Mouse (Mus musculus) adrenal gland, postnatal 10 days (tissue): Measurements from ENCODE around the gene Ccdc157. TPM values are rescaled to one million over a fixed set of nuclear protein-coding genes. Genes with fewer than 3 reads are reported as not detected.
A peak's percentile ranks its signal among the peaks of the same experiment; 100 is the strongest.

Source experiments
- DNase-seq: peaks from one replicate; pipeline ENCODE4 v3.0.0; 2021; ENCODE audit warnings: mixed read lengths
- total RNA-seq, 2 experiments: library from RNA; stranded (reverse); gene quantifications; 2 replicates each; pipeline ENCODE4 v1.2.3; 2021

Ccdc157 gene
- total RNA-seq, 2 experiments from 2014 or later, result 8.7 to 9.0 TPM

DNA sequence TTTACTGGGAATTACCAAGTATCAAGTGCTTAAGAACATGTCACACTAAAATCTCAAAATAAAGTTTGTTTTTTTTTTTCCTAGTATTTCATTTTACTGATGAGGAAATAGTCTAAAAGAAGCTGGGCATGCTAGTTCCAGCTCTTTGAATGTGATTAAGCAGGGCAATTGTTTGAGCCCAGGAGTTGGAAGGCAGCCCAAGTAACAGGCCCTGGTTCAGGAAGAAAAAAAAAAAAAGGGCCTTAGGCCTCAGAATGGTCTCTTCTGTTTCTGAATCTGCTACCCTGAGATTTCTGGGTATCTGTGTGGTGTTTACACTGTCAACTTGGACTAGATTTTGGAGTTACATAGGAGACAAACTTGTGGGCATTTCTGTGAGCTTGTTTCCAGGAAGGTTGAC is 23.4 kb upstream of the Ccdc157 start:
- DNase-seq, result no peak

GRCm38 (mm10) chr11:4182061-4182460 is 22.0 kb upstream of the Ccdc157 start:
- no peak for DNase-seq

DNA sequence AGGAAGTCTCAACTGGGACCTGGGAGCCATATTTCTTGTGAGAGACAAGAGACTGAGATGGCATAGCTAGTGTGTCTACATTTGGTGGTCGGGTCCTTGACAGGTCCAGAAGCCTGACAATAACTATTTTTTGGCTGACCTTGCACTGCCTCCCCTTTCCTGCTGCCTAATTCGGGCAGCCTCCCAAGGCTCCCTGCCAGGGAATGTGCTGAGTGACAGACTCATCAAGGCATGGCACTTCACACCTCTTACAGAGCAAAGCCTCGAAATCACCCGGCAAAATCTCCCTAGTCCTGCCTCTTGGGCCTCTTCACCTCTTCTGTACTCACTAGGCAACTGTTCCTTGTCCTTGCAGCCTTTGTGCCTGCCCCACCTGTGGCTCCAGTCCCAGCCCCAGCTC is 17.6 kb upstream of the Ccdc157 start:
- no peak for DNase-seq

GRCm38 (mm10) chr11:4174586-4174985 is 14.5 kb upstream of the Ccdc157 start:
- peak; percentile 82 for DNase-seq

DNA sequence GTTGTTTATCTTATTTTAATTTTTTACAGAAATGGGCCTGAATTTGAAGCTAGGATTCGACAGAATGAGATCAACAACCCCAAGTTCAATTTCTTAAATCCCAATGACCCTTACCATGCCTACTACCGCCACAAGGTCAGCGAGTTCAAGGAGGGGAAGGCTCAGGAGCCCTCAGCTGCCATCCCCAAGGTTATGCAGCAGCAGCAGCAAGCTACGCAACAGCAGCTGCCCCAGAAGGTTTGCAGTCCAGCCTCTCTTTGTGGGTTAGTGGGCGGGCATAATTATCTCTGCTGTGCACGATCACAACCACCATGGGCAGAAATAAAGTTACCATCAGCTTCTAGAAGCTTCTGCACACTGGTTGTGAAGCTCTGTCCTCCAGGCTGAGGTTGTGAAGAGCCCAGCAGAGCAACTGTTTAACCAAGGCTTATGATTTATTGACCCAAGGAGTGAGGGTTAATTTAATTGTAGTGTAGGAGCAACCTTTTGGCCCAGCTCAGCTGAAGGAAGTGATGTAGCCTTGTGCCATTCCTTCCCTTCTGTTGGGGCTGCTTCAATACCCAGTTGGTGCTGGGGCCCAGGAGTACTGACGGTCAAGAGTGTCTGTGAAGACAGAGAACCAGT is 6.5 kb upstream of the Ccdc157 start:
- DNase-seq, result no peak

- DNase-seq, result no peak
Measured at GRCm38 (mm10) chr11:4164701-4165100, 4.6 kb upstream of the Ccdc157 start.

DNA sequence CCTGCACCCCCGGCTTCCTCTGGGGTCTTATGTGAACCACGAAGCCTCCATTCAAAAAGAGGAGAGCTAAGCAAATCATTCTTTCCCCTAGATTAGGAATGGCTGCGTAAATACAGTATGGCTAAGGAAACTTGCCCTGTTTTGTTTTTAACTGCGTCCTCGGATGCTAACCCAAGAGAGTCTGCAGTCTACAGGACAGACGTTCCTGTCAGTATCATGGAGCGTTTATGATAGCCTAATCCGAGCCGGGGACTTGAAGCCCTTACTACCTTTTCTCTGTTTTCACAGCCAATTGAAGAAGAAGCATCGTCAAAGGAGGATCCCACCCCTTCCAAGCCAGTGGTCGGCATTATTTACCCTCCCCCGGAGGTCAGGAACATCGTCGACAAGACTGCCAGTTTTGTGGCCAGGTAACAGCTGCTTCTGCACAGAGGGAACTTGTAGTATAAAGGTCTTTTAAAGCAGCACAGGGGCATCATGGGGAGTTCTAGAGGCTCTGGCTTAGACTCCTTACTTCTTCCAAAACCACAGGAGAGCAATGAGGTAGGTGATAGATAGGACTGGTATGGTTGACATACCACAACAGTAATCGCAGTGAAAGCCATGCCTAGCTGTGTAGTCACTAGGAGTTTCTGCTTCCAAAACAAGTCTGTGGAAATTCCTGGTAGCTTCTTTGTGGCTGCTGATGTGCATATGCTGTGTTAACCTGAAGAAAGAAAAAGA is 826 bp upstream of the Ccdc157 start:
- DNase-seq, result no peak

DNA sequence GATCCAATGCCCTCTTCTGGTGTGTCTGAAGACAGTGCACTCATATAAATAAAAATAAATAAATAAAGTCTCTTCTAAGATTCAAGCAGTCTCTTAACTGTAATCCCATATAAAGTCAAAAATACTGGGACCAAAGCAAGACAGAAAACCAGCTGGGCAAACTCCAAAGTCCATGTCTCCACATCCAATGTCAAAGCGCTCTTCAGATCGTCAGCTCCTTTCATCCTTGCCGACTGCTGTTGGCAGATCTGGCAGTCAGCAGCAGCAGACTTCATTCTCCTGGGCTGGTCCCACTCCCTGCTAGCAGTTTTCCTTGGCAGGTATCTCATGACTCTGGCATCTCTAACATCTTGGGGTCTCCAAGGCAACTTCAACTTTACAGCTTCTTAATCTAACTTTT is 1.4 kb downstream of the Ccdc157 start:
- DNase-seq, result no peak

DNA sequence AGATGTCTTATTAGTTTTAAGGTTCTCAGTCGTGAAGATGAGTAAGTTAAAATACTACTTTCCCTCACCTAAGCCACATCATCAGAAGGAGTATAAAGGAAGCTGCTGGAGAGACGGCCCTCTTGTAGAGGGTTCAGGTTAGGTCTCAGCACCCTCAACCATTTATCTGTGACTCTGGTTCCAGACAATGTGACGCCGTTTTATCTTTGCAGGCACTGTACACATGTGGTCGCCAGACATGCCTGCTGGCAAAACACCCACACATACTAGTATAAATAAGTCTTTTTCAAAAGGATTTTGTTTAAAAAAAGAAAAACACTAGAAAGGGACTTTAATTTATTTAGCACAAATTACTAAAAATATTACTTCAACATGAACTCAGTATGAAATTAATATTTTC is 4.5 kb downstream of the Ccdc157 start:
- no peak for DNase-seq

- DNase-seq, result no peak
Measured at GRCm38 (mm10) chr11:4153694-4154093, 6.4 kb downstream of the Ccdc157 start.

DNA sequence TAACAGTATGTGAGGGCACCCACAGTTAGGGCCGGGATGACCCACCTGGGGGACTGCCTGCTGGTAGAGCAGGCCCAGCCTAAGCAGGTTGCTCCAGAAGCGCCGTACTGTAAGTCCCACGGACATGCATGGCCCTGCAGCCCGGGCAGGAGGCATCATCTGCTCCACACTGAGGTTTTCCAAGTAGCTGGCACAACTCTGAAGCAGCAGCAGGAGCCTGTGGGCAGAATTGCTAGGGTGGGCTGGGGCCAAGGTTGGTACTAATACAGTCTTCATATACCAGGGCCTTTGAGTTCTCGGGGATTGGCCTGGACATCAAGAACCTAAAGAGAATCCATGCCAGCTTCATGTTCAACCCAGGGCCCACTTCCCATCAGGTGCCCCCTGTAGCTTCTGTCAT is 10.2 kb downstream of the Ccdc157 start:
- DNase-seq, result no peak

- peak; percentile 32 for DNase-seq
Measured at GRCm38 (mm10) chr11:4148536-4149156, 11.4 kb downstream of the Ccdc157 start.

DNA sequence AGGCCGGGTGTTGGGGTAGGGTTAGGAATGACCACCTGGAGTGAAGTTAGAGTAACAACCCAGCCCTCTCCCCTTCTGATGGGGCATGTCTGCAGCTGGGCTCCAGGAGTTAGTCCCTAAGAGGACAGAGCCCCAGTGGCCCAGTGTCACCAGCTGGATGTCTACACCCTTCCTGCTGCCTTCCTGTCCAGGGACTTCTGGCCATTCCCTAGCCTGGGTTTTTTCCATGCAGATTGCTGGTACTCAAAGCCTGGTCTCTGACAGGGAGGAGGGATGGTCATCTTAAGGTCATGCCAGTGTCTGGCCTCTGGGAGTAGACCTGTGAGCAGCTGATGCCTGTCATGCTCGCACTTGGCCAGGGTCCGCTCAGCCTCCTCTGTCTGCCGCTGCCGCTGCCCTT is 12.0 kb downstream of the Ccdc157 start:
- DNase-seq, result no peak

DNA sequence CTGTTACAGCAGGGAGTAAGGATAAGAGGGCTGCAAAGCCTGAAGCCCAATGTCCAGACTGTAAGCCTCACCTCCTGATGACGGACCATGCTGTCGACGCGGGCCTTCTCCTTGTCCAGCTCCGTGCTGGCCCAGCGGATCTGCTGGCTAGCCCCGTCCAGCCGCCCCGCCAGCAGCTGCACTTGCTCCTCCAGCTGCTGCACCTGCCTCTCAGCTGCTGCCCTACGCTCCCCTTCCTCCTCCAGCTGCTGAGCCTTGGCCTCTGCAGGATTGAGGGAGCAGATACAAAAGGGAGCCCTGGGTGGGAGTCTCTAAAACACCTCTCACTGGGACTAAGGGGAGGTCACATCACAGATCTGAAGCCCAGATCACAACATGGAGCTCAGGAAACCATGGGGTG is 13.0 kb downstream of the Ccdc157 start:
- DNase-seq, result no peak

GRCm38 (mm10) chr11:4146381-4146780 is 13.7 kb downstream of the Ccdc157 start:
- DNase-seq, result no peak

- no peak for DNase-seq
Measured at GRCm38 (mm10) chr11:4143281-4144062, 16.6 kb downstream of the Ccdc157 start.

DNA sequence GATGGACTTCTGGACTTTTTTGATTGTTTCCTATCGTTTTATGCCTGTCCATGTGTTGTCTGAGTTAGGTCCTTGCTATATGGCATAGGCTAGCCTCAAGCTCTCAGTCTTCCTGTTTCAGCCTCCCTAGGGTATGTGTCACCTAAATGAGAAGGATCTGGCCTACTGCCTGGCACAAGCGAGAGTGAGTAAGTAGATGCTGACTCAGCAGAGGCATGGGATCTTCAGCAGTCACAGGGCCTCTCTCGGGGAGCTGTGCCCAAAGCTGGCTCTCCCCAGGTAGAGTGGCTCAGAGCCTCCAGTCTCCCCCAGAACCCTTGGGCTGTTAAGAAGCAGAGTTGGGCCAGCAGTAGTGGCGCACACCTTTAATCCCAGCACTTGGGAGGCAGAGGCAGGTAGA is 17.7 kb downstream of the Ccdc157 start:
- no peak for DNase-seq

- DNase-seq, result no peak
Measured at GRCm38 (mm10) chr11:4141505-4141904, 18.6 kb downstream of the Ccdc157 start.

- no peak for DNase-seq
Measured at GRCm38 (mm10) chr11:4138964-4139363, 21.1 kb downstream of the Ccdc157 start.

DNA sequence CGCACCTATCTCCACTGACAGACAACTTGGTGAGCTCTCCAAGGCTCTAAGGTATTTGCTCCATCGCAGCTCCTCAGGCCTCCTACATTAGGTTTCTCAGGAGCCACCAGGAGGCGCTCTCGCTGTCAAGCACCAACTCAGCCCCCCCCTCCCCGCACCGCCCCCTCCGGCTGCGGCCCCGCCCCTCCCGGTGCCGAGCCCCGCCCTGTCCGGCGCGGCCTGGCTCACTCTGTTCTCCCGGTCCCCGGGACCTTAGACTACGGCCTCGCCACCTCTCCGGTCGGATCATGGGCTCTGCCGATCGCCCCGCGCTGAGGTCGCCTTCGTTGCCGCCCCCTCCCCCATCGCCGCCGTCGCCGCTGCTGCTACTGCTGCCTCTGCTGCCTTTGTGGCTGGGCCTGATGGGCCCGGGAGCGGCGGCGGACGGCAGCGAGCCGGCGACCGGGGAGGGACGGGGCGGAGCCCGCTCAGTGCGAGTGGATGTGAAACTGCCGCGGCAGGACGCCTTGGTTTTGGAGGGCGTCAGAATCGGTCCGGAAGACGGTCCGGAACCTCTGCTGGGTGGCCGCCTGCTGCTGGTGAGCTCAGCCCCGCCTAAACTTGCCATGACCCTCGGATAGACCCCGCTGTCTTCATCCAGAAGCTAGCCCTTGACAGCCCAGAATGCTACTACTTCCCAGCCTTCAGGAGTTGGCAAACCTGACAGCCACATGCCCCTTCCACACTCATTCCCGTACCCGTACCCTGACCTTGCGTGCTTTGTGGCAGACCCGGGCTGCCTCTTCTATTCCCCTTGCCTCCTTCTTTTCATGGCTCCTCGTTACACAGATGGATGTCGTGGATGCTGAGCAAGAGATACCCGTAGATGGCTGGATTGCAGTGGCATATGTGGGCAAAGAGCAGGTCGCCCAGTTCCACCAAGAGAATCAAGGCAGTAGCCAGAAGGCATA is 24.8 kb downstream of the Ccdc157 start, which contains the start of gene Rnf215:
TSS of gene Rnf215 (plus strand) at position 217 of the 950 bp plus-strand sequence.
- peak; percentile 94 for DNase-seq

- DNase-seq, result no peak
Measured at GRCm38 (mm10) chr11:4134400-4134799, 25.7 kb downstream of the Ccdc157 start.

GRCm38 (mm10) chr11:4133450-4133849 is 26.6 kb downstream of the Ccdc157 start:
- DNase-seq, result no peak
